Mouse (Mus musculus): ENCODE results near the gene Smdt1. TPM values are rescaled to one million over a fixed set of nuclear protein-coding genes. Genes with fewer than 3 reads are reported as not detected.
"Not testable (repeated sequence)": the region's sequence is repeated elsewhere in the genome, so short reads cannot be mapped to it uniquely, and the experiment has no call there.

Smdt1 gene
- polyA plus RNA-seq, 1 experiment from 2014 or later = 314 TPM

DNA sequence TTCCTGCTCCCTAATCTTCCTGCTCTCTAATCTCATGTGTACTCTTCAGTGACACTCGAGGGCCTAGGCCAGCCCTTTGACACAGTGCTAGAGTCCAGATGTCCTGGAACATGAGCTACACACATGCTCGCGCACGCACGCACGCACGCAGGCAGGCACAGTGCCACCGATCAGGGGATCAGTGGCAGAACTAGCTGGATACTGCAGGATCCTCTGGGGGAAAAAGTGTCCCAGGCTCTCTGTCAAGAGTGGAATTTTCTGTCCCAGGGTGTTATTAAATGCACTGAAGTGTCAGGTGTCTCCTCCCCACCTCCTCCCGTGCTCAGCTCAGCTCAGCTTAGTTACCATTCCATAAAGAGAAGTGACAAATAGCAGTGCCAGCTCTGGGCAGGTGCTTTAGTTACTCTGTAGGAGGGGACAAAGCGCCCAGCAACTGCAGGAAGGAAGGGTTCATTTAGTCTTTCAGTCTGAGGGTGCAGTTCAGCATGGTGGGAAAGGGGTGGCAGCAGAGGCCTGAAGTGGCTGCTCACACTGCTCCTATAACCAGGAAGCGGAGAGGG lies 22.8 kb downstream of the Smdt1 start:
- Histone ChIP-seq H3K36me3 (no peaks in the 10 kb centered on the region), H3K27ac (no peak overlapping the region), H3K27me3 (ENCODE audit: insufficient read depth, poor library complexity, severe bottlenecking) (no peaks in the 10 kb centered on the region), H3K4me1 (replicated peaks) (peaks cover 7% of the 10 kb centered on the region), H3K9me3 (no peaks in the 10 kb centered on the region), H3K4me3 (no peak overlapping the region)
- DNase-seq (ENCODE audit: low spot score) = no peak
- WGBS = 80% methylated on average over 11 of the region's 11 CpGs

DNA sequence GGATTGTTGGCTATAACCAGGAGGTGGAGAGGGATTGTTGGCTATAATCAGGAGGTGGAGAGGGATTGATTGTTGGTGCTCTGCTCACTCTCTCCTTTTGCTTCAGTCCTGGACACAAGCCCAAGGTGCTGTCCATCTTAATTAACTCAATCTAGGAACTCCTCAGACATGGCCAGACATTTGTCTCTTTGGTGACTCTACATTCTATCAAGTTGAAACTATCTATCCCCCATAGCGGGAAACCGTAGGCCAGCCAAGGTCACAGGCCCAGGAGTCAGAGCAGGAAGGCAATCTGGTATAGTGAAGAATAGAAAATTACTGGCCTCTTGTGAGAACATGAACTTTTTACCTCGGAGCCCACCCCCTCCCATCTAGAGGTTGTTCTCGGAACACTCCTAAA lies 23.5 kb downstream of the Smdt1 start:
- Histone ChIP-seq H3K4me1 (replicated peaks) (peaks cover 7% of the 10 kb centered on the region), H3K36me3 (no peaks in the 10 kb centered on the region), H3K9me3 (no peaks in the 10 kb centered on the region), H3K27me3 (ENCODE audit: insufficient read depth, poor library complexity, severe bottlenecking) (no peaks in the 10 kb centered on the region), H3K27ac (no peak overlapping the region), H3K4me3 (no peak overlapping the region)
- WGBS = 87% methylated on average over 4 of the region's 4 CpGs
- DNase-seq (ENCODE audit: low spot score) = no peak

DNA sequence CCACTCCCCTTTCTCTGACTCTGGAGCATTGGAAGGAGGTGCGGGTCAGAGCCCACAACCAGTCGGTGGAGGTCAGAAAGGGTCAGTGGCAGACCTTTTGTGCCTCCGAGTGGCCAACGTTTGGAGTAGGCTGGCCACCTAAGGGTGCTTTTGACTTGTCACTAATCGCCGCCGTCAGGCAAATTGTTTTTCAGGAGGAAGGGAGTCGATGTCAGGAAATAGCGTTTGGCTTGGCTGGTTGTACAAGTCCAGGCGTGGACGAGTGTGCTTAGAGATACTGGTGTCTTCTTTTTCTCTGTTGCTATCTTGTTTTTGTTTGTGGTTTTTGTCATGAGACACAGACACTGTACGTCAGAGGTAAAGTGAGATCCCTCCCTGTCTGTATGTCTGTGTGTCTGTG lies 25.0 kb downstream of the Smdt1 start:
- not testable (repeated sequence) for H3K4me1 ChIP-seq (replicated peaks); H3K4me3 ChIP-seq; H3K9me3 ChIP-seq; DNase-seq (ENCODE audit: low spot score); H3K36me3 ChIP-seq; H3K27me3 ChIP-seq (ENCODE audit: insufficient read depth, poor library complexity, severe bottlenecking); H3K27ac ChIP-seq
- WGBS = 75% methylated on average over 7 of the region's 12 CpGs

DNA sequence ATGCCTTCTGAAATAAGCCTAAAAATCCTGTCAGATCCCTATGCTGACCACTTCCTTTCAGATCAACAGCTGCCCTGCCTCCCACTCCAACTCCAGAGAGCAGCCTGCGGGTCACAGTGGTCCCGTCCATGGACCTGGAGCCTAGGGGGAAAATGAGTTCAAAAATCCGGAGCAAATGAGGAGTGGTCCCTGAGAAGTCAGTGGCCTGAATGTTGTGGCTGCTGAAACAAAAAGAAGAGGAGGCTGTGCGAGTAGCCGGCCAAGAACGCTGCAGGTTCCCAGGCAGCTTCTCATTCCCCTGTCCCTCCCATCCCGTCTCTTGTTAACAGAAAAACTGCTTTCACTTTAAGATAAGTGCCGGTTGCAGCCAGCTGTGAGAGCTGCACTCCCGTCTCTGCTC lies 25.8 kb downstream of the Smdt1 start:
- not testable (repeated sequence) for H3K4me1 ChIP-seq (replicated peaks); DNase-seq (ENCODE audit: low spot score); H3K36me3 ChIP-seq; H3K27me3 ChIP-seq (ENCODE audit: insufficient read depth, poor library complexity, severe bottlenecking); H3K4me3 ChIP-seq; H3K27ac ChIP-seq; H3K9me3 ChIP-seq
- 9% methylated on average over 7 of the region's 9 CpGs for WGBS

DNA sequence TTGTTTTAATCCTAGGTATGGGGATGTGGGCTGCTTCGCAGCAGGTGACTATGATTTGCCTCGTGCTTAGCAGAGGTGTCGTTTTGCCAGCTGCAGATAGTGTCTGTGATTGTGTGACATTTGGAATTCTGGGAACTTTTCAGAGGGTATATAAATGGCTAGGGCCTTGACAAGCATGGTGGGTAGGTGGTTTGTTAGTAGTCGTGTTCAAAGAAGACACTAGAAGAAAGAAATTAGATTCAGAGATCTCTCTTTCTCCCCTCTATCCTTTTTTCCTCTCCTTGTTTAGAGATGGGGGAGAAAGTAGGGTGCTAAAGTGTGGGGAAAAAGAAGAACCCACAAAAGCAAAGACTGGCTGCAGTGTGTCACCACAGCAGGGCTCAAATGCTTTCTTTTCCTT lies 29.4 kb downstream of the Smdt1 start:
- Histone ChIP-seq H3K4me1 (replicated peaks) (peaks cover 4% of the 10 kb centered on the region; the same call in 1 of the 2 replicates), H3K27me3 (ENCODE audit: insufficient read depth, poor library complexity, severe bottlenecking) (no peaks in the 10 kb centered on the region), H3K27ac (no peak overlapping the region), H3K4me3 (no peak overlapping the region), H3K9me3 (no peaks in the 10 kb centered on the region), H3K36me3 (no peaks in the 10 kb centered on the region)
- DNase-seq (ENCODE audit: low spot score) = no peak
- WGBS = 92% methylated on average over 4 of the region's 4 CpGs

DNA sequence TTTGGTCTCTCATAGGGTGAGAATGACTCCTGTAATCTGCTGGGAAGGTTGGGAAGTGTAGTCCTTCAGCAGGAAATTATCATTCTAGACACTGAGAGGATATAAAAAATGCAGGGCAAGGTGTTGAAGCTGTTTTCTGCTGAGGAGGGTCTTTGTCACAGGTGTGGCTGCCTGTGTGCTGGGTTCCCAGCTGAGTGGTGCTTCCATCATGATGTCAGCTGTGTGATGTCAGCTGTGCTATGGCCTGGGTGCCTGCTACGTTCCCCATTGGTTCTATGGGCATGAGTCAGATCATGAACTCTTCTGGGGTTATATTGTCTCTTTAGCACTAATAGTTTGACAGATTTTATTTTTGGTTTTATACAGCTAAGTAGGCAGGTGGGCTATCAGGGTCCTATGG lies 30.1 kb downstream of the Smdt1 start:
- Histone ChIP-seq H3K4me1 (replicated peaks) (peaks cover 10% of the 10 kb centered on the region; the same call in 1 of the 2 replicates), H3K36me3 (no peaks in the 10 kb centered on the region), H3K27me3 (ENCODE audit: insufficient read depth, poor library complexity, severe bottlenecking) (no peaks in the 10 kb centered on the region), H3K4me3 (no peak overlapping the region), H3K9me3 (no peaks in the 10 kb centered on the region), H3K27ac (no peak overlapping the region)
- no peak for DNase-seq (ENCODE audit: low spot score)
- 88% methylated on average over 1 of the region's 1 CpGs for WGBS

DNA sequence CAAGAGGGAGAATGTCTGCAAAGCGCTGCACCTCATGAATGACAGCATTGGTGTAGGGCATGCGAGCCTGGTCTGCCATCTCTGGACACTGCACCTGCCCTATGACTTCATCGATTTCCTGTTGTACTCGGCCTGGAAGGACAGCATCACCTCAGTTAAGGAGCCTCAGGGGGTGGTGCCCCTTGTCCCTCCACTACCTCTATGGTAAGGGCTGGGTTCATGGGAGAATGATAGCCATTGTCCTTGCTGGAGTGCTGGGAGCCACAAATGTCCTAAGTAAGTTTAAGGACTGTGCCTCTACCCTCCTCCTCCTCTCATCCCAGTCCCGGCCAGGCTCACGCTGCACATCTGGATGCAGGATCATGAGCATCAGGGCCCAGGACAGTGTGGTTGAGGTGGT lies 33.7 kb downstream of the Smdt1 start:
- Histone ChIP-seq H3K27me3 (ENCODE audit: insufficient read depth, poor library complexity, severe bottlenecking) (no peaks in the 10 kb centered on the region), H3K9me3 (no peaks in the 10 kb centered on the region), H3K4me3 (no peak overlapping the region), H3K27ac (no peak overlapping the region), H3K36me3 (no peaks in the 10 kb centered on the region), H3K4me1 (replicated peaks) (peaks cover 31% of the 10 kb centered on the region)
- WGBS = 88% methylated on average over 6 of the region's 6 CpGs
- no peak for DNase-seq (ENCODE audit: low spot score)

DNA sequence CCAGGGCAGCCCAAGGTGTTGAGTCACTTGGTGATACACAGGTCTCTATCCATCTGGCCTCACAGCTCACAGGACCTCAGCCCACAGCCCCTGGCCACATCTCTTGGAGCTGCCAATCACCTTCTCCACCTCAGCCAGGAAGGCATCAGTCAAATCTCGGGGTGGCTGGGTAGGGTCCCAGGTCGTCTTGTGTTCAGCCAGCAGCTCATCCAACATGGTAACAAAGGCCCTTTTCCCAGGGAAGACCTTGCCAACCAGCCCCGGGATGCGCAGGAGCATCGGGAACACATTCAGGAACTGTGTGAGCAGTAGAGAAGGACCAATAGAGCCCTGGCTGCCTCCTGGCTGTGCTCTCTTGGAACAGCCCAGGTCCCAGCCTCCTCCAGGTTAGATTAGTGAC lies 34.2 kb downstream of the Smdt1 start:
- no peaks in the 10 kb centered on the region for H3K27me3 ChIP-seq (ENCODE audit: insufficient read depth, poor library complexity, severe bottlenecking)
- no peaks in the 10 kb centered on the region for H3K36me3 ChIP-seq
- H3K4me1 ChIP-seq (replicated peaks) = peaks cover 36% of the 10 kb centered on the region
- 0 out of 2 replicates have a peak overlapping the region, but pooled peaks have one; percentile 4 for H3K27ac ChIP-seq
- H3K9me3 ChIP-seq = no peaks in the 10 kb centered on the region
- no peak for DNase-seq (ENCODE audit: low spot score)
- WGBS = 85% methylated on average over 5 of the region's 5 CpGs
- H3K4me3 ChIP-seq = no peak overlapping the region

DNA sequence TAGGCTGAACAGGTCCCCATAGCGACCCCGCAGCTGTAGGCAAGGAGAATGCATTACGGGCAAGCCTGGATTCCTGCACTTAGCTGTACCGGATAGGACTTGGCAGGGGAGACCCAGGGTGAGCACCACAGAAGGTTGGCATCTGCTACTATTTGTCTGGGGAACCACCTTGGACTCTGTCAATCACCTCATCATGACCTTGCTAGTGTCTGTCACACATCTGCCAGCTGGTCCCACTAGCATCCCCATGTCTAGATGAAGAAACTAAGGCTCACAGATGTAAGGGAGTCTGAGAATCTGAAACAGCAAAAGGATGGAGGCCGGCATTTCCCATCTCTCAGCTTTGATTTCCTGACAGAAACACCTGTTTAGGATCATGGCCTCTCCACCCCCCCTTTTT lies 35.7 kb downstream of the Smdt1 start:
- DNase-seq (ENCODE audit: low spot score) = no peak
- Histone ChIP-seq H3K4me1 (replicated peaks) (peaks cover 51% of the 10 kb centered on the region), H3K27ac (no peak overlapping the region), H3K27me3 (ENCODE audit: insufficient read depth, poor library complexity, severe bottlenecking) (no peaks in the 10 kb centered on the region), H3K9me3 (no peaks in the 10 kb centered on the region), H3K36me3 (no peaks in the 10 kb centered on the region), H3K4me3 (no peak overlapping the region)
- 74% methylated on average over 5 of the region's 5 CpGs for WGBS

DNA sequence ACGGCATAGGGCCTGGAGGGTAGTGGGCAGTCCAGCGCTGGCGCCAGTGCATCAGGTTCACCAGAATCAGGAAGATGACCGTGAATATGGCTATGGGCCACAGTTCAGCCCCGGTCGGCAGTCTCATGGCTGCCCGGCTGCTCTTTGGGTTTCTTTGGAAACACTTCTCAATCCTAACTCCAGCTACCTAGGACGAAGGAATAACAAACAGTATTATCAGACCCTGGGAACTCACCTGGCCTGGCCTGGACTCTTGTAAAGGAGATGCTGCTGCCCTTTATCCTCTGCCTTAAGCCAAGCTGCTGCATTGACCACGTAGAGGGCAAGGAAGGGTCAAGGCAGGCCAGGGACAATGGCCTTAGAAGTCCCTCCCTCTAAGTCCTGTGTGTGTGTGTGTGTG lies 37.1 kb downstream of the Smdt1 start:
- WGBS = 88% methylated on average over 9 of the region's 9 CpGs

DNA sequence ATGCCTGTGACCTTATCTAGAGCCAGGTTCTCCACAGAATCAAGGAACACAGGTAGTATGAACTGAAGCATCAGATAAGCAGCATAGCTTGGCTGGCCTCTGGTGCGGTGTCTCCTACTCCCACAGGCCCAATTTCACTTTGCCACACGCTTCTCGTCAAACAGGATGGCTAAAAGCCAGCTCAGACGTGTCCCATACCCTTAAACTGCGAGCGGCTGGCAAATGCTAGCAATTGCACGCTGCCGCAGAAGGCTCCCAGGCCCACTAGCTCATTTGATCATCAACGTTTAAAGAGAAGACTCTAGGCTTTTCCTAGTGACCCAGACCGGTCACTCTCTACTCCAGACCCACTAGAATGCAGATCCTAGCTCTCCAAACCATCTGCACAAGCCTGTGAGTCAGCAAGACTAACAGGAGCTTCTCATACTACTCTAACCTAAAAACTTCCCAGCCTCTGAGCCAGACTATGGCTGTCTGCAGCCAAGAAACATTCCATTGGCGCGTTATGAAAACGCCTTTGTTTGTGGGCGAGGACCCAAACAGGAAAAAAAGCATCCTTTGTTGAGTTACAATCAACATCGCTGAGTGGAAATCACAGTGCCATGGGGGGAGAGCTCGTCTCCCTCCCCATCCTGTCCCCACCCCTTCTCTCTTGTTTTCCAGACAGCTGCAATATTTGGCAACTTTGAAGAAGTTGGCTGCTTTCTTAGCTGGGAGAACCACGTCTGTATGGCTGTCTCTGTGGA lies 37.8 kb downstream of the Smdt1 start:
- no peak overlapping the region for H3K4me3 ChIP-seq
- no peaks in the 10 kb centered on the region for H3K27me3 ChIP-seq (ENCODE audit: insufficient read depth, poor library complexity, severe bottlenecking)
- 73% methylated on average over 17 of the region's 17 CpGs for WGBS
- H3K4me1 ChIP-seq (replicated peaks) = peaks cover 69% of the 10 kb centered on the region
- peak overlapping the region; percentile 70; the same call in 1 of the 2 replicates for H3K27ac ChIP-seq
- no peaks in the 10 kb centered on the region for H3K36me3 ChIP-seq
- no peaks in the 10 kb centered on the region for H3K9me3 ChIP-seq
- no peak for DNase-seq (ENCODE audit: low spot score)

More for the DNA sequence above, 37.1 kb downstream of the Smdt1 start:
- Histone ChIP-seq H3K27me3 (ENCODE audit: insufficient read depth, poor library complexity, severe bottlenecking) (no peaks in the 10 kb centered on the region), H3K4me3 (no peak overlapping the region), H3K4me1 (replicated peaks) (peaks cover 65% of the 10 kb centered on the region), H3K36me3 (no peaks in the 10 kb centered on the region), H3K27ac (0 out of 2 replicates have a peak overlapping the region, but pooled peaks have one; percentile 51), H3K9me3 (no peaks in the 10 kb centered on the region)
- DNase-seq (ENCODE audit: low spot score) = no peak

DNA sequence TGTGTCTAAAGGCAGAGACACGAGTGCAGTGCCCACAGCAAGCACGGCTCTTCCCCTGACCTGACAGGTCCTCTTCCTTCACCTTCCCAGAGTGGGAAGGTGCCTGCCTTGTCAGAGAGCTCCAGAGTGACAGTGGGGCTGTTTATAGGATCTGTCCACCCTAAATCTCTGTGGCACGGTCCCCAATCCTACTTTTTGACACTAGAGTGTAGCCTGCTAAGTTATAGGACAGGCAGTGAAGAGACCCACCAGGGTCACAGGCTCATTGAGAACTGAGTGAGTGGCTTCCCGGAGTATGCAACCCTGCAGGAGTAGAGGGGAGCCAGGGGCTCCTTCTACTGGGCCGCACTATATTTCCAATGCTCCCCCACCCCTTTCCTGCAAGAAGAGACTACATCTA lies 38.9 kb downstream of the Smdt1 start:
- Histone ChIP-seq H3K4me3 (no peak overlapping the region), H3K27ac (no peak overlapping the region), H3K4me1 (replicated peaks) (peaks cover 69% of the 10 kb centered on the region), H3K36me3 (no peaks in the 10 kb centered on the region), H3K27me3 (ENCODE audit: insufficient read depth, poor library complexity, severe bottlenecking) (no peaks in the 10 kb centered on the region), H3K9me3 (no peaks in the 10 kb centered on the region)
- no peak for DNase-seq (ENCODE audit: low spot score)
- WGBS = 80% methylated on average over 5 of the region's 5 CpGs

DNA sequence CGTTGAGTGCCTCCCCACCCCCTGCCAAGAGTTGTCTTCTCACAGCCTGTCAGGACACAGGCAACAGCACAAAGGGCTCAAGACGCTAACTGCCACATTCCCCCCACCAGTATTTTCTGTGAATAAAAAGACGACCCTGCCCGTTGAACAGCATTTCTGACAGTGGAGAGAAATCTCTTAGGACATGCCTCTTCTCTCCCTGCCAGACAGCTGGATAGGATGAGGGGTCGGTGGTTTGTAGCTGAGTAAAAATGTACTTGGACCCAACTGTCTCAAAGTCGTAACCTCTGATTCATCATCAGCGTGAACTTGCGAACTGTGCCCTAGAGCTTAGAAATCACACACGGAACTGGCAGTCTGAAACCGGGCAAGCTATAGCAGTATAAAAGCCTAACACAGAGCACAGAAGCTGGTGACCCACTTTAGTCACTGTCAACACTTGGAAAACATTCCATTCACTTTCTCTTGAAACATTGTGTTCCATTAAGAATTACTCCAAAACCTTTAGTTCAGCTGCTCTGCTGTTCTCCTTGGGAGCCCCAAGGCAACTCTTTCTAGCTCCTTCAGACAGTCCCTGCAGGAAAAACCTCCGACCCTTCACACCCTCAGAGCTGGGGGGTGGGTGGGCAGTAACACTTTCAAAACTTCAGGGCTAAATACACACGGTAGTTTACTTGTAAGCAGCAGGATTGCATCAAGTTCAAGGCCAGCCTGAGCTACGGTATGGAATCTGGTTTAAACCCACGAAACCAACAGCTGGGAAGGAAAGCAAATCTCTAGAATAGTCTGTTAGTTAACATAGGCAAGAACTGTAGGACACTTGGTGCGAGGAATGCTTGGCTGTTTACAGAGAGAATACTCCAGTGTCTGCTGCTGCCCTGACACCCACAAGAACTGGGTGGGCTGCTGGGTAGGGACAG lies 39.8 kb downstream of the Smdt1 start:
- H3K4me3 ChIP-seq = no peak overlapping the region
- WGBS = 57% methylated on average over 15 of the region's 15 CpGs
- no peaks in the 10 kb centered on the region for H3K27me3 ChIP-seq (ENCODE audit: insufficient read depth, poor library complexity, severe bottlenecking)
- no peak for DNase-seq (ENCODE audit: low spot score)
- H3K9me3 ChIP-seq = no peaks in the 10 kb centered on the region
- peaks cover 61% of the 10 kb centered on the region for H3K4me1 ChIP-seq (replicated peaks)
- H3K36me3 ChIP-seq = no peaks in the 10 kb centered on the region
- H3K27ac ChIP-seq = 0 out of 2 replicates have a peak overlapping the region, but pooled peaks have one; percentile 2
